Mouse (Mus musculus) lung, embryonic 14.5 days (tissue): ENCODE results near the gene Ttc9b. TPM values are rescaled to one million over a fixed set of nuclear protein-coding genes. Genes with fewer than 3 reads are reported as not detected.

Source experiments
- ATAC-seq: fragments of 200-750 bp; cut with Nextera tagmentation; 2 replicates; pipeline ENCODE4 v1.8.0; 2017; ENCODE audit warnings: mild to moderate bottlenecking, moderate TSS enrichment, moderate library complexity; ENCODE audit not compliant: insufficient read depth
- DNase-seq: peaks from one replicate; pipeline ENCODE4 v3.0.0-alpha.2; 2015
- H3K27ac ChIP-seq: fragments of 300-500 bp; sonication (generic); 2 replicates; pipeline ENCODE4 v1.5.1; 2014; ENCODE audit warnings: low read depth, mild to moderate bottlenecking, moderate library complexity
- H3K27me3 ChIP-seq: fragments of 300-500 bp; sonication (generic); 2 replicates; pipeline ENCODE4 v1.6.1; 2014; ENCODE audit warnings: low read length, control low read depth; ENCODE audit not compliant: insufficient read depth
- H3K36me3 ChIP-seq: fragments of 300-500 bp; sonication (generic); 2 replicates; pipeline ENCODE4 v1.6.1; 2014; ENCODE audit warnings: control low read depth; ENCODE audit not compliant: insufficient read depth
- H3K4me1 ChIP-seq: fragments of 300-500 bp; sonication (generic); 2 replicates; pipeline ENCODE4 v1.6.1; 2014; ENCODE audit warnings: antibody characterized with exemption, control low read depth; ENCODE audit not compliant: insufficient read depth
- H3K4me2 ChIP-seq: fragments of 300-500 bp; sonication (generic); 2 replicates; pipeline ENCODE4 v1.6.1; 2014; ENCODE audit warnings: mild to moderate bottlenecking
- H3K4me3 ChIP-seq: fragments of 300-500 bp; sonication (generic); 2 replicates; pipeline ENCODE4 v1.5.1; 2014; ENCODE audit warnings: low read depth, low read length
- H3K9ac ChIP-seq: fragments of 300-500 bp; sonication (generic); 2 replicates; pipeline ENCODE4 v1.6.1; 2014
- H3K9me3 ChIP-seq: fragments of 300-500 bp; sonication (generic); 2 replicates; pipeline ENCODE4 v1.6.1; 2016; ENCODE audit warnings: low read depth, low read length, control low read depth
- CTCF ChIP-seq: IDR thresholded peaks from 2 replicates; pipeline ENCODE4 v1.5.1; 2016; ENCODE audit warnings: antibody characterized with exemption, low read depth
- WGBS: fragments of 180-500 bp; shearing (Covaris S2); extraction: QIAGEN DNeasy Blood & Tissue Kit; methylation state at CpG from one replicate; pipeline ENCODE4 v1.1.7; 2014; 5-methylcytosine and 5-hydroxymethylcytosine counted together
- polyA plus RNA-seq: library from polyadenylated mRNA; unstranded; fragments of >200 nt; fragmentation: Nextera tagmentation; extraction: Ambion mirVana; gene quantifications from 2 replicates; pipeline ENCODE4 v1.2.1, GENCODE M21; 2014

Gene Ttc9b
- 0.32 and 0.41 TPM in 2 replicates for polyA plus RNA-seq

DNA sequence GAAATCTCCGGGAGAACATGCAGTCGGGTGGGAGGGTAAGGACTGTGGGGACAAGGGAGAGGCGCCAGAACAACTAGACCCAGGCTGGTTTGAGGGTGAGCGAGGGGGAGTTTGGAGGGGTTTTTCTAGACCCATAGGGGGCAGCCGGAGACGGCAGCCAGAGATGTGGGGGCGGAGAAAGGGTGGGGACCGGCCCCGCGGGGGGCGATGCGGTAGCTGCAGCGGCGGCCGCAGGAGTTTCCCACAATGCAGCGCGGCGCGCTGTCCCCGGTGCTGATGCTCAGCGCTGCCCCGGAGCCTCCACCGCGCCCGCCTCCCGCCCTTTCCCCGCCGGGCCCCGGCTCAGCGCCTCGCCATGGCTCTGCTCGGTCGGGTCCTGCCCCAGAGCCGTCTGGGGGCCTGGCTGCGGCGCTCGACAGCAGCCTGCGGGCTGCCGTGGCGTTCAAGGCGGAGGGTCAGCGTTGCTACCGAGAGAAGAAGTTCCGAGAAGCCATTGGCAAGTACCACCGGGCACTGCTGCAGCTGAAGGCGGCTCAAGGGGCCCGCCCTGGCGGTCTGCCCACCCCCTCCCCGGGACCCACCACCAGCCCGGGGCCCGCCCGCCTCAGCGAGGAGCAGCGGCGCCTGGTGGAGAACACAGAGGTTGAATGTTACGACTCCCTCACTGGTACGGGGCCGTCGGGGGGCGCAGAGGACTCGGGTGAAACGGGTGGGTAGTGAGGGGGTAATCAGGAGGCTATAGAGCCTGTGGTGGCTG, at the start of gene Ttc9b:
Gene Ttc9b (plus strand): TSS at position 235 of the 757 bp plus-strand sequence.
- H3K4me1 ChIP-seq: no peaks in the 10 kb centered on the region
- H3K27me3 ChIP-seq: peaks cover 70% of the 10 kb centered on the region
- DNase-seq (peak; percentile 78), ATAC-seq (peak; percentile 56)
- peaks cover 19% of the 10 kb centered on the region; the same call in 1 of the 2 replicates for H3K36me3 ChIP-seq
- 3% methylated on average over 62 of the region's 62 CpGs for WGBS
- H3K9ac ChIP-seq: no peak within 1 kb of the TSS
- TF ChIP-seq CTCF: 0 out of 2 replicates have a peak, but pooled peaks have one; percentile 13
- no peak within 1 kb of the TSS for H3K27ac ChIP-seq
- H3K9me3 ChIP-seq: no peaks in the 10 kb centered on the region
- H3K4me2 ChIP-seq: peak within 1 kb of the TSS; percentile 48
- H3K4me3 ChIP-seq: peak within 1 kb of the TSS; percentile 25

- ATAC-seq (peak; percentile 29; the same call in 1 of the 2 replicates), DNase-seq (peak; percentile 57)
- H3K4me1 ChIP-seq: peaks cover 41% of the 10 kb centered on the region
- WGBS: 32% methylated on average over 5 of the region's 5 CpGs
- TF ChIP-seq CTCF: no peak
- H3K9me3 ChIP-seq: no peaks in the 10 kb centered on the region
- H3K4me2 ChIP-seq: peak overlapping the region; percentile 42
- H3K27me3 ChIP-seq: no peaks in the 10 kb centered on the region
- no peak overlapping the region for H3K4me3 ChIP-seq
- H3K27ac ChIP-seq: peak overlapping the region; percentile 81
- peaks cover 21% of the 10 kb centered on the region for H3K36me3 ChIP-seq
- peak overlapping the region; percentile 23; the same call in 1 of the 2 replicates for H3K9ac ChIP-seq
Measured at GRCm38 (mm10) chr7:27604661-27605348, 48.9 kb upstream of the Ttc9b start.

DNA sequence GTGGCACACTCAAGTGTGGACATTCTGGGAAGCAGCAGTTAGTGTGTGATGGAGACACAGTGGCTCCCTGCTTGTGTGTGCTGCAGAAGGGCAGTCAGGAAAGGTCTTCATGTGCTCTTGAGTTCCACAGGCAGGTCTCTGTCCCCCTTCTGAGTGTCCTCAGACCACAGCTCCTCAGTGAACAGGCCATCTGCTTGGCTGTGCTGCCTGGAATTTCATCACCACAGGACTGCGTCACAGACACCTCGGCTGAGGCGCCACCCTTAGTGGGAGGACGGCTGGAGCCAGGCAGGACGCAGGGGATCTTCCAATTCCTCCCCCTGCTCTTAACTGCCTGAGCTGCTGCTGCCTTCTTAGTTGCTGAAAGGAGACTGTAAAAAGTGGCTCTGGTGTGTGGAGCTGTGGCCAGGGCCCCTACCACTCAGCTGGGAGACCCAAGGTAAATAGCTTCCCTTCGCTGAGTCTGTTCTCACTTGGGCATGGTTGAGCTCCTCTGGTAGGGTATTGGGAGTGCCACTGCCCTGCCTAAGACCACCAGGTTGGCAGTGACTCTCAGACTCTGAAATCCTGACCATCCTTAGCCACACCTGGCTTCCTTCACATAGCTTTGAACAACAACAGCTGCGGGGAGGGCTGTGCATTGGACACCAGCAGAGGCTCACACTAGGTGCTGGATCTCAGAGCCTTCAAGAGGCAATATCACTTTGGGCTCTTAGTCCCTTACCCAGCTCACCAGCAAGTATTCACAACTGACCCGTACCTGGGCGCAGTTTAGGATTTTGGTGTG, 48.0 kb upstream of the Ttc9b start:
- H3K4me2 ChIP-seq: peak overlapping the region; percentile 42
- TF ChIP-seq CTCF: no peak
- ATAC-seq (peak; percentile 83), DNase-seq (peak; percentile 85)
- no peaks in the 10 kb centered on the region for H3K27me3 ChIP-seq
- no peaks in the 10 kb centered on the region for H3K9me3 ChIP-seq
- peak overlapping the region; percentile 23 for H3K9ac ChIP-seq
- H3K4me3 ChIP-seq: no peak overlapping the region
- H3K27ac ChIP-seq: peak overlapping the region; percentile 81
- peaks cover 30% of the 10 kb centered on the region for H3K36me3 ChIP-seq
- peaks cover 41% of the 10 kb centered on the region for H3K4me1 ChIP-seq
- WGBS: 46% methylated on average over 9 of the region's 9 CpGs

- H3K27me3 ChIP-seq: no peaks in the 10 kb centered on the region
- H3K9me3 ChIP-seq: no peaks in the 10 kb centered on the region
- ATAC-seq: 0 out of 2 replicates have a peak, but pooled peaks have one; percentile 36
- H3K36me3 ChIP-seq: peaks cover 35% of the 10 kb centered on the region
- peak overlapping the region; percentile 20; the same call in 1 of the 2 replicates for H3K9ac ChIP-seq
- no peak for TF ChIP-seq CTCF
- no peak overlapping the region for H3K27ac ChIP-seq
- H3K4me2 ChIP-seq: peak overlapping the region; percentile 3; the same call in 1 of the 2 replicates
- no peak for DNase-seq
- peaks cover 34% of the 10 kb centered on the region for H3K4me1 ChIP-seq
- 44% methylated on average over 10 of the region's 10 CpGs for WGBS
- no peak overlapping the region for H3K4me3 ChIP-seq
Measured at GRCm38 (mm10) chr7:27606481-27607254, 47.0 kb upstream of the Ttc9b start.

DNA sequence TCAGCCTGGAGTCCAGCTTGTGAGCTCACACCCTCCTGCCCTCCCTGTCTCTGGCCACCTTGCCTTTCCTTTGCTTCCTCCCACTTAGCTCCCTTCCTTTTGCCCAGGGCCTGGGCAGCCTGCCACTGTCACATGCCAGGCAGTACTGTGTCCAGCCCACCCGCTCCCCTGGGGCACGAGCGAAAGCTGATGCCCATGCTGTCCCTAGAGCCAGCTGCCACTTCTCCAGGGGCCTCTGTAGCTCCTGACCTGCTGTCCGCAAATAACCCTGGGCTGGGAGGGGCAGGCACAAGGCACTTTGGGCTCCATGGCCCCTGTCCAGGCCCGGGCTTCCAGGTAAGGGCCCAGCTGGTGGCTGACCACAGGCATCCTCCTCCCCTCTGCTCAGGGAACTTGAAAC, 46.1 kb upstream of the Ttc9b start:
- Histone ChIP-seq H3K9me3 (no peaks in the 10 kb centered on the region), H3K4me2 (no peak overlapping the region), H3K27me3 (no peaks in the 10 kb centered on the region), H3K4me3 (no peak overlapping the region), H3K36me3 (peaks cover 35% of the 10 kb centered on the region), H3K27ac (no peak overlapping the region), H3K4me1 (peaks cover 24% of the 10 kb centered on the region), H3K9ac (no peak overlapping the region)
- DNase-seq: no peak
- no peak for TF ChIP-seq CTCF
- 45% methylated on average over 5 of the region's 5 CpGs for WGBS
- ATAC-seq: no peak

- Histone ChIP-seq H3K9ac (no peak overlapping the region), H3K4me1 (peaks cover 24% of the 10 kb centered on the region)
Measured at GRCm38 (mm10) chr7:27608130-27608529, 45.6 kb upstream of the Ttc9b start.

More at GRCm38 (mm10) chr7:27608130-27608529, 45.6 kb upstream of the Ttc9b start:
- Histone ChIP-seq H3K4me2 (no peak overlapping the region), H3K4me3 (no peak overlapping the region), H3K36me3 (peaks cover 35% of the 10 kb centered on the region), H3K9me3 (no peaks in the 10 kb centered on the region), H3K27ac (no peak overlapping the region), H3K27me3 (no peaks in the 10 kb centered on the region)
- TF ChIP-seq CTCF: no peak
- ATAC-seq (no peak), DNase-seq (no peak)
- 89% methylated on average over 3 of the region's 3 CpGs for WGBS
